Mouse (Mus musculus) heart, adult 2 months (tissue): ENCODE data around the gene Sdk2. TPM values are rescaled to one million over a fixed set of nuclear protein-coding genes. Genes with fewer than 3 reads are reported as not detected.

Experiments
- DNase-seq, 2 experiments: peaks; one replicate each; pipeline ENCODE4 v3.0.0; 2021
- H3K27ac ChIP-seq: fragments of 200-600 bp; 2 replicates; pipeline ENCODE4 v1.8.1; 2022
- H3K27me3 ChIP-seq: fragments of 200-500 bp; 2 replicates; pipeline ENCODE4 v1.6.1; 2012; ENCODE audit warnings: mild to moderate bottlenecking, low read length, inconsistent platforms, mixed read lengths; ENCODE audit not compliant: control insufficient read depth, insufficient read depth
- H3K36me3 ChIP-seq: fragments of 200-500 bp; 2 replicates; pipeline ENCODE4 v1.6.1; 2012; ENCODE audit warnings: low read length, inconsistent platforms; ENCODE audit not compliant: control insufficient read depth, insufficient read depth
- H3K4me1 ChIP-seq: fragments of 200-500 bp; 2 replicates; pipeline ENCODE4 v1.6.1; 2011; ENCODE audit warnings: low read length; ENCODE audit not compliant: control insufficient read depth, insufficient read depth
- H3K4me3 ChIP-seq: fragments of 200-600 bp; 2 replicates; pipeline ENCODE4 v1.8.1; 2022
- H3K79me2 ChIP-seq: fragments of 200-500 bp; replicated peaks from 2 replicates; pipeline ENCODE4 v1.6.1; 2012; ENCODE audit warnings: mild to moderate bottlenecking, inconsistent platforms, low read length, moderate library complexity, mixed read lengths; ENCODE audit not compliant: control insufficient read depth, insufficient read depth
- H3K9ac ChIP-seq: fragments of 200-500 bp; 2 replicates; pipeline ENCODE4 v1.6.1; 2012; ENCODE audit warnings: low read depth, mild to moderate bottlenecking, control low read depth, inconsistent platforms, low read length, mixed read lengths
- CTCF ChIP-seq: fragments of 200-600 bp; IDR thresholded peaks from 2 replicates; pipeline ENCODE4 v1.8.1; 2022; ENCODE audit warnings: antibody characterized with exemption, mild to moderate bottlenecking, moderate library complexity
- EP300 ChIP-seq: fragments of 200-500 bp; IDR thresholded peaks from 2 replicates; pipeline ENCODE4 v1.6.1; 2011; ENCODE audit warnings: low read depth, low read length, control low read depth; ENCODE audit not compliant: insufficient read depth
- POLR2A ChIP-seq: fragments of 200-500 bp; IDR thresholded peaks from 2 replicates; pipeline ENCODE4 v1.6.1; 2011; ENCODE audit warnings: mild to moderate bottlenecking, low read depth, low read length, control low read depth; ENCODE audit not compliant: insufficient read depth
- WGBS: fragments of 180-500 bp; shearing (Covaris S2); methylation state at CpG from one replicate; pipeline ENCODE4 v1.1.7; 2018; 5-methylcytosine and 5-hydroxymethylcytosine counted together
- intact Hi-C: fragments of 180-260 bp; cut with DNase I; formaldehyde crosslinking; loops from one replicate; pipeline ENCODE4 v1.15.1; 2025
- polyA plus RNA-seq: library from polyadenylated mRNA; depleted of rRNA; stranded (reverse); fragments of >200 nt; gene quantifications from 2 replicates; pipeline ENCODE4 v1.2.3, GENCODE M21; 2012
- total RNA-seq, 2 experiments: library from RNA; stranded (reverse); gene quantifications; 2 replicates each; pipeline ENCODE4 v1.2.3; 2021

Gene Sdk2
- total and polyA plus RNA-seq, 3 experiments = 0.49 to 1.9 (median 1.5) TPM

- H3K27ac ChIP-seq = no peak overlapping the region
- peaks cover 1% of the 10 kb centered on the region; the same call in 1 of the 2 replicates for H3K4me1 ChIP-seq
- no peaks in the 10 kb centered on the region for H3K27me3 ChIP-seq
- 30% methylated on average over 3 of the region's 3 CpGs for WGBS
- no peak overlapping the region for H3K4me3 ChIP-seq
- TF ChIP-seq EP300 = no peak
- no peak for TF ChIP-seq CTCF
- TF ChIP-seq POLR2A = no peak
- H3K9ac ChIP-seq = no peak overlapping the region
- peak; percentile 33 to 46 for DNase-seq
- H3K36me3 ChIP-seq = no peaks in the 10 kb centered on the region
- intact Hi-C loops = no loop called here
- H3K79me2 ChIP-seq = no peaks in the 10 kb centered on the region
Observed at GRCm38 (mm10) chr11:113972517-113972872, 94.4 kb downstream of the Sdk2 start.

- Histone ChIP-seq H3K36me3 (no peaks in the 10 kb centered on the region), H3K4me3 (no peak overlapping the region), H3K79me2 (no peaks in the 10 kb centered on the region), H3K4me1 (peaks cover 1% of the 10 kb centered on the region; the same call in 1 of the 2 replicates), H3K27me3 (no peaks in the 10 kb centered on the region), H3K9ac (no peak overlapping the region), H3K27ac (no peak overlapping the region)
- TF ChIP-seq EP300 = no peak
- TF ChIP-seq POLR2A = no peak
- TF ChIP-seq CTCF = no peak
- WGBS = 75% methylated on average over 19 of the region's 19 CpGs
- peak in 1 of 2 experiments; percentile 9 for DNase-seq
- intact Hi-C loops = no loop called here
Observed at GRCm38 (mm10) chr11:113971609-113972516, 95.0 kb downstream of the Sdk2 start.

GRCm38 (mm10) chr11:113970026-113970425 is 96.8 kb downstream of the Sdk2 start:
- intact Hi-C loops = no loop called here
- no peaks in the 10 kb centered on the region for H3K79me2 ChIP-seq
- H3K27me3 ChIP-seq = no peaks in the 10 kb centered on the region
- WGBS = 94% methylated on average over 2 of the region's 2 CpGs
- H3K4me1 ChIP-seq = peaks cover 1% of the 10 kb centered on the region; the same call in 1 of the 2 replicates
- DNase-seq = no peak
- H3K4me3 ChIP-seq = no peak overlapping the region
- H3K36me3 ChIP-seq = no peaks in the 10 kb centered on the region
- TF ChIP-seq CTCF = no peak
- no peak for TF ChIP-seq POLR2A
- TF ChIP-seq EP300 = no peak
- H3K9ac ChIP-seq = no peak overlapping the region
- H3K27ac ChIP-seq = no peak overlapping the region

- Histone ChIP-seq H3K4me1 (no peaks in the 10 kb centered on the region), H3K79me2 (no peaks in the 10 kb centered on the region), H3K36me3 (no peaks in the 10 kb centered on the region), H3K9ac (no peak overlapping the region), H3K4me3 (no peak overlapping the region), H3K27me3 (no peaks in the 10 kb centered on the region), H3K27ac (no peak overlapping the region)
- DNase-seq = no peak
- 83% methylated on average over 1 of the region's 1 CpGs for WGBS
- intact Hi-C loops = no loop called here
- TF ChIP-seq CTCF (no peak), EP300 (no peak), POLR2A (no peak)
Observed at GRCm38 (mm10) chr11:113965214-113965613, 101.6 kb downstream of the Sdk2 start.

- intact Hi-C loops = no loop called here
- Histone ChIP-seq H3K36me3 (no peaks in the 10 kb centered on the region), H3K79me2 (no peaks in the 10 kb centered on the region), H3K9ac (no peak overlapping the region), H3K27ac (no peak overlapping the region), H3K27me3 (no peaks in the 10 kb centered on the region), H3K4me3 (no peak overlapping the region), H3K4me1 (no peaks in the 10 kb centered on the region)
- TF ChIP-seq EP300 (no peak), POLR2A (no peak)
- 88% methylated on average over 3 of the region's 3 CpGs for WGBS
- no peak for DNase-seq
Observed at GRCm38 (mm10) chr11:113962751-113963150, 104.1 kb downstream of the Sdk2 start.

- intact Hi-C loops = no loop called here
Observed at GRCm38 (mm10) chr11:113951616-113951988, 115.2 kb downstream of the Sdk2 start.

More at GRCm38 (mm10) chr11:113951616-113951988, 115.2 kb downstream of the Sdk2 start:
- 86% methylated on average over 15 of the region's 15 CpGs for WGBS
- no peak for DNase-seq
- H3K79me2 ChIP-seq = no peaks in the 10 kb centered on the region
- H3K4me1 ChIP-seq = no peaks in the 10 kb centered on the region
- H3K27ac ChIP-seq = no peak overlapping the region
- H3K27me3 ChIP-seq = no peaks in the 10 kb centered on the region
- TF ChIP-seq POLR2A = no peak
- no peak for TF ChIP-seq CTCF
- TF ChIP-seq EP300 = no peak
- H3K36me3 ChIP-seq = no peaks in the 10 kb centered on the region
- no peak overlapping the region for H3K9ac ChIP-seq
- no peak overlapping the region for H3K4me3 ChIP-seq
